ENCODE assay signal across 8 mouse cellular contexts in genomic region chr8:123213118-123213772, GRCm38 (mm10). TPM values are rescaled to one million over a fixed set of nuclear protein-coding genes. Genes with fewer than 3 reads are reported as not detected.
DNase-seq lines count a peak whose midpoint lies in the region; ATAC-seq and TF ChIP-seq lines count a peak whose summit lies in the region.

No protein-coding gene starts in this region.

- no peaks in the 10 kb centered on the region for H3K27me3 ChIP-seq in intestine, embryonic 14.5 days (replicated peaks; ENCODE audit: control insufficient read depth, insufficient read depth, low read length)
- H3K27me3 ChIP-seq in midbrain, postnatal 0 days (ENCODE audit: insufficient read depth, low read length), result no peaks in the 10 kb centered on the region

- 12% methylated on average over 22 of the region's 22 CpGs for WGBS in intestine, embryonic 14.5 days
- whole genome bisulfite sequencing in midbrain, postnatal 0 days, result 18% methylated on average over 22 of the region's 22 CpGs

- no peak for TF ChIP-seq CTCF in embryonic fibroblast, embryonic 13.5 days (IDR thresholded peaks at IDR 0.05; ENCODE audit: borderline replicate concordance, insufficient read depth, low read length)
- no peak for TF ChIP-seq CTCF in midbrain, postnatal 0 days (IDR thresholded peaks at IDR 0.05)

- H3K9ac ChIP-seq in intestine, embryonic 14.5 days (ENCODE audit: low read length), result peak overlapping the region; percentile 96
- peak overlapping the region; percentile 98 for H3K9ac ChIP-seq in midbrain, postnatal 0 days (replicated peaks; ENCODE audit: low read length, poor library complexity, severe bottlenecking)

- peak; percentile 20 for ATAC-seq in intestine, embryonic 14.5 days (replicated peaks; ENCODE audit: low FRiP score, low TSS enrichment, low read depth)
- ATAC-seq in midbrain, postnatal 0 days (ENCODE audit: low FRiP score), result no peak; the same call in 1 of the 2 replicates
- ATAC-seq in monocyte, adult 5-6 weeks (replicated peaks; ENCODE audit: insufficient number of reproducible peaks, low FRiP score, low TSS enrichment, poor library complexity, severe bottlenecking), result no peak

- 0 out of 2 replicates have a peak, but pooled peaks cover 6% of the 10 kb centered on the region for H3K4me1 ChIP-seq in embryonic fibroblast, embryonic 13.5 days (ENCODE audit: control insufficient read depth, insufficient read depth, low read length)
- peaks cover 17% of the 10 kb centered on the region for H3K4me1 ChIP-seq in intestine, embryonic 14.5 days (replicated peaks; ENCODE audit: control insufficient read depth, insufficient read depth, low read length)
- peaks cover 14% of the 10 kb centered on the region; the same call in 1 of the 2 replicates for H3K4me1 ChIP-seq in midbrain, postnatal 0 days (ENCODE audit: insufficient read depth, low read length)

- no peaks in the 10 kb centered on the region for H3K9me3 ChIP-seq in intestine, embryonic 14.5 days (ENCODE audit: control insufficient read depth, low read length)
- H3K9me3 ChIP-seq in midbrain, postnatal 0 days (ENCODE audit: low read length), result no peaks in the 10 kb centered on the region

- peak overlapping the region; percentile 35; the same call in 1 of the 2 replicates for H3K27ac ChIP-seq in embryonic fibroblast, embryonic 13.5 days (ENCODE audit: insufficient read depth, low read length)
- H3K27ac ChIP-seq in intestine, embryonic 14.5 days (ENCODE audit: low read depth), result peak overlapping the region; percentile 29; the same call in 1 of the 2 replicates
- H3K27ac ChIP-seq in midbrain, postnatal 0 days (ENCODE audit: low read depth, low read length), result peak overlapping the region; percentile 77

- H3K4me3 ChIP-seq in embryonic fibroblast, embryonic 13.5 days (ENCODE audit: insufficient read depth, low read length), result peak overlapping the region; percentile 60
- peak overlapping the region; percentile 77 for H3K4me3 ChIP-seq in intestine, embryonic 14.5 days (ENCODE audit: low read depth, low read length)
- peak overlapping the region; percentile 90 for H3K4me3 ChIP-seq in midbrain, postnatal 0 days (ENCODE audit: low read depth, low read length)

- H3K4me2 ChIP-seq in intestine, embryonic 14.5 days (ENCODE audit: low read length), result peak overlapping the region; percentile 95
- H3K4me2 ChIP-seq in midbrain, postnatal 0 days (ENCODE audit: low read depth, low read length, poor library complexity, severe bottlenecking), result peak overlapping the region; percentile 92

- 0 out of 2 replicates have a peak, but pooled peaks have one; percentile 43 for TF ChIP-seq POLR2A in embryonic fibroblast, embryonic 13.5 days (IDR thresholded peaks at IDR 0.05; ENCODE audit: low read depth, low read length)

- H3K36me3 ChIP-seq in intestine, embryonic 14.5 days (ENCODE audit: control insufficient read depth, insufficient read depth, low read length), result peaks cover 20% of the 10 kb centered on the region
- peaks cover 20% of the 10 kb centered on the region for H3K36me3 ChIP-seq in midbrain, postnatal 0 days (ENCODE audit: insufficient read depth, low read length)

- peak; percentile 21 for DNase-seq in kidney, postnatal 14 days
- DNase-seq in kidney, adult 8-10 months, result no peak
- DNase-seq in intestine, embryonic 14.5 days (ENCODE audit: low spot score), result no peak
- no peak for DNase-seq in midbrain, postnatal 0 days (ENCODE audit: low spot score)
- no peak for DNase-seq in right cerebral cortex, adult 18-20 months
- DNase-seq in cerebellum, postnatal 10 days, result no peak

RNA-seq across cellular contexts. Expression of gene Spata33, which starts 0.6 kb away (rescaled TPM):
- polyA plus RNA-seq in embryonic fibroblast, embryonic 13.5 days (2011; ENCODE audit: insufficient read length, low read depth, missing spikeins), result 1.4 and 2.9 TPM in 2 replicates
- 3.1 and 3.3 TPM in 2 replicates for polyA plus RNA-seq in intestine, embryonic 14.5 days (2014; fragmentation: Nextera tagmentation; extraction: Ambion mirVana)
- 4.9 and 7.3 TPM in 2 replicates for total RNA-seq in midbrain, postnatal 0 days (2014; rRNA removed)
- polyA plus RNA-seq in midbrain, postnatal 0 days (2015; fragmentation: Nextera tagmentation; extraction: Ambion mirVana), result 9.2 and 9.3 TPM in 2 replicates
- total RNA-seq in monocyte, adult 5-6 weeks (2017), result not detected in 3 replicates

RNA-seq across cellular contexts. Expression of gene Chmp1a, which starts 0.7 kb away (rescaled TPM):
- 68.8 and 76.4 TPM in 2 replicates for polyA plus RNA-seq in embryonic fibroblast, embryonic 13.5 days (2011; ENCODE audit: insufficient read length, low read depth, missing spikeins)
- polyA plus RNA-seq in intestine, embryonic 14.5 days (2014; fragmentation: Nextera tagmentation; extraction: Ambion mirVana), result 107 and 110 TPM in 2 replicates
- 206 and 212 TPM in 2 replicates for total RNA-seq in midbrain, postnatal 0 days (2014; rRNA removed)
- 221 and 236 TPM in 2 replicates for polyA plus RNA-seq in midbrain, postnatal 0 days (2015; fragmentation: Nextera tagmentation; extraction: Ambion mirVana)
- total RNA-seq in monocyte, adult 5-6 weeks (2017), result 53.4 to 64.6 TPM (median 62.4 TPM) in 3 replicates

RNA-seq across cellular contexts. Expression of gene Cdk10, which starts 11.4 kb away (rescaled TPM):
- 36.4 and 36.6 TPM in 2 replicates for polyA plus RNA-seq in embryonic fibroblast, embryonic 13.5 days (2011; ENCODE audit: insufficient read length, low read depth, missing spikeins)
- polyA plus RNA-seq in intestine, embryonic 14.5 days (2014; fragmentation: Nextera tagmentation; extraction: Ambion mirVana), result 31.1 and 32.6 TPM in 2 replicates
- 70.3 and 86.5 TPM in 2 replicates for total RNA-seq in midbrain, postnatal 0 days (2014; rRNA removed)
- 57.8 and 67.0 TPM in 2 replicates for polyA plus RNA-seq in midbrain, postnatal 0 days (2015; fragmentation: Nextera tagmentation; extraction: Ambion mirVana)
- total RNA-seq in monocyte, adult 5-6 weeks (2017), result 25.8 to 42.8 TPM (median 39.1 TPM) in 3 replicates

RNA-seq across cellular contexts. Expression of gene Spata2l, which starts 22.8 kb away (rescaled TPM):
- 1.5 and 2.3 TPM in 2 replicates for polyA plus RNA-seq in embryonic fibroblast, embryonic 13.5 days (2011; ENCODE audit: insufficient read length, low read depth, missing spikeins)
- 3.7 and 4.6 TPM in 2 replicates for polyA plus RNA-seq in intestine, embryonic 14.5 days (2014; fragmentation: Nextera tagmentation; extraction: Ambion mirVana)
- total RNA-seq in midbrain, postnatal 0 days (2014; rRNA removed), result 13.6 and 19.6 TPM in 2 replicates
- 14.3 and 16.8 TPM in 2 replicates for polyA plus RNA-seq in midbrain, postnatal 0 days (2015; fragmentation: Nextera tagmentation; extraction: Ambion mirVana)
- total RNA-seq in monocyte, adult 5-6 weeks (2017), result 0.85 to 3.6 TPM (median 0.95 TPM) in 3 replicates

RNA-seq across cellular contexts. Expression of gene Dpep1, which starts 27.2 kb away (rescaled TPM):
- polyA plus RNA-seq in embryonic fibroblast, embryonic 13.5 days (2011; ENCODE audit: insufficient read length, low read depth, missing spikeins), result 13.6 and 14.5 TPM in 2 replicates
- polyA plus RNA-seq in intestine, embryonic 14.5 days (2014; fragmentation: Nextera tagmentation; extraction: Ambion mirVana), result 0.28 and 1.3 TPM in 2 replicates
- total RNA-seq in midbrain, postnatal 0 days (2014; rRNA removed), result 0.38 and 0.60 TPM in 2 replicates
- 0.11 and 0.33 TPM in 2 replicates for polyA plus RNA-seq in midbrain, postnatal 0 days (2015; fragmentation: Nextera tagmentation; extraction: Ambion mirVana)
- total RNA-seq in monocyte, adult 5-6 weeks (2017), result not detected in 3 replicates
